Mouse (Mus musculus): ENCODE data around the gene Olfr1258. TPM values are rescaled to one million over a fixed set of nuclear protein-coding genes. Genes with fewer than 3 reads are reported as not detected.
"Not testable (repeated sequence)": the region's sequence is repeated elsewhere in the genome, so short reads cannot be mapped to it uniquely, and the experiment has no call there.

Olfr1258 gene
- not detected in 2 replicates for polyA plus RNA-seq (2015; fragmentation: Nextera tagmentation; extraction: Ambion mirVana)

GRCm38 (mm10) chr2:89927009-89927408, at the start of gene Olfr1258:
Gene Olfr1258 (plus strand): TSS chr2:89927309.
- Histone ChIP-seq H3K4me2 (no peak within 1 kb of the TSS), H3K36me3 (no peaks in the 10 kb centered on the region), H3K9ac (no peak within 1 kb of the TSS), H3K27me3 (no peaks in the 10 kb centered on the region), H3K4me1 (replicated peaks) (no peaks in the 10 kb centered on the region), H3K9me3 (no peaks in the 10 kb centered on the region), H3K27ac (replicated peaks) (no peak within 1 kb of the TSS), H3K4me3 (no peak within 1 kb of the TSS)
- no peak for ATAC-seq (ENCODE audit: low read depth)

- no peak for ATAC-seq (ENCODE audit: low read depth)
- H3K27ac ChIP-seq (replicated peaks) = no peak within 1 kb of the TSS
- H3K36me3 ChIP-seq = no peaks in the 10 kb centered on the region
- 96% methylated on average over 1 of the region's 1 CpGs for WGBS
- no peaks in the 10 kb centered on the region for H3K27me3 ChIP-seq
- no peak within 1 kb of the TSS for H3K9ac ChIP-seq
- H3K4me2 ChIP-seq = no peak within 1 kb of the TSS
- H3K9me3 ChIP-seq = no peaks in the 10 kb centered on the region
- H3K4me3 ChIP-seq = no peak within 1 kb of the TSS
- H3K4me1 ChIP-seq (replicated peaks) = no peaks in the 10 kb centered on the region
Measured at GRCm38 (mm10) chr2:89878137-89878536, 49.0 kb upstream of the Olfr1258 start, which contains the start of gene Olfr1257. Gene Olfr1257 (plus strand): TSS chr2:89878437.

GRCm38 (mm10) chr2:89912616-89913015, 14.5 kb upstream of the Olfr1258 start:
- 92% methylated on average over 9 of the region's 9 CpGs for WGBS
- H3K9me3 ChIP-seq; H3K4me3 ChIP-seq; ATAC-seq (ENCODE audit: low read depth); H3K4me2 ChIP-seq; H3K27me3 ChIP-seq; H3K27ac ChIP-seq (replicated peaks); H3K36me3 ChIP-seq; H3K4me1 ChIP-seq (replicated peaks); H3K9ac ChIP-seq: not testable (repeated sequence)

- Histone ChIP-seq H3K27ac (replicated peaks) (no peak within 1 kb of the TSS), H3K36me3 (no peaks in the 10 kb centered on the region), H3K9me3 (no peaks in the 10 kb centered on the region), H3K27me3 (no peaks in the 10 kb centered on the region), H3K4me2 (no peak within 1 kb of the TSS), H3K4me1 (replicated peaks) (no peaks in the 10 kb centered on the region), H3K4me3 (no peak within 1 kb of the TSS), H3K9ac (no peak within 1 kb of the TSS)
- WGBS = 89% methylated on average over 5 of the region's 5 CpGs
- ATAC-seq (ENCODE audit: low read depth) = no peak
Measured at GRCm38 (mm10) chr2:89948564-89948963, 21.5 kb downstream of the Olfr1258 start, which contains the start of gene Olfr1259. Gene Olfr1259 (minus strand): TSS chr2:89948664.

GRCm38 (mm10) chr2:89974184-89974583, 47.1 kb downstream of the Olfr1258 start, which contains the start of gene Olfr1260:
Gene Olfr1260 (plus strand): TSS chr2:89974340.
- no peak within 1 kb of the TSS for H3K4me2 ChIP-seq
- no peak within 1 kb of the TSS for H3K4me3 ChIP-seq
- no peaks in the 10 kb centered on the region for H3K36me3 ChIP-seq
- no peak within 1 kb of the TSS for H3K27ac ChIP-seq (replicated peaks)
- 51% methylated on average over 2 of the region's 2 CpGs for WGBS
- H3K9ac ChIP-seq = no peak within 1 kb of the TSS
- H3K9me3 ChIP-seq = no peaks in the 10 kb centered on the region
- H3K4me1 ChIP-seq (replicated peaks) = no peaks in the 10 kb centered on the region
- no peaks in the 10 kb centered on the region for H3K27me3 ChIP-seq
- ATAC-seq (ENCODE audit: low read depth) = no peak

- no peak overlapping the region for H3K9ac ChIP-seq
- H3K4me2 ChIP-seq = no peak overlapping the region
- no peaks in the 10 kb centered on the region for H3K36me3 ChIP-seq
- no peaks in the 10 kb centered on the region for H3K4me1 ChIP-seq (replicated peaks)
- H3K27ac ChIP-seq (replicated peaks) = no peak overlapping the region
- no peak overlapping the region for H3K4me3 ChIP-seq
- ATAC-seq (ENCODE audit: low read depth) = no peak
- WGBS = 88% methylated on average over 2 of the region's 2 CpGs
- no peaks in the 10 kb centered on the region for H3K9me3 ChIP-seq
- H3K27me3 ChIP-seq = no peaks in the 10 kb centered on the region
Measured at GRCm38 (mm10) chr2:89977709-89978108, 50.6 kb downstream of the Olfr1258 start.

Other genes with a start within 250 kb of the Olfr1258 start
- not detected in 2 replicates for gene Olfr1252, start 202.3 kb upstream of the Olfr1258 start, polyA plus RNA-seq (2015; fragmentation: Nextera tagmentation; extraction: Ambion mirVana)
- not detected in 2 replicates for gene Olfr1253, start 170.2 kb upstream of the Olfr1258 start, polyA plus RNA-seq (2015; fragmentation: Nextera tagmentation; extraction: Ambion mirVana)
- not detected in 2 replicates for gene Olfr1254, start 133.7 kb upstream of the Olfr1258 start, polyA plus RNA-seq (2015; fragmentation: Nextera tagmentation; extraction: Ambion mirVana)
- gene Olfr1255, start 115.3 kb upstream of the Olfr1258 start, polyA plus RNA-seq (2015; fragmentation: Nextera tagmentation; extraction: Ambion mirVana) = not detected in 2 replicates
- not detected in 2 replicates for gene Olfr1256, start 85.8 kb upstream of the Olfr1258 start, polyA plus RNA-seq (2015; fragmentation: Nextera tagmentation; extraction: Ambion mirVana)
- gene Olfr48, start 79.1 kb upstream of the Olfr1258 start, polyA plus RNA-seq (2015; fragmentation: Nextera tagmentation; extraction: Ambion mirVana) = not detected in 2 replicates
- not detected in 2 replicates for gene Olfr1257, start 48.9 kb upstream of the Olfr1258 start, polyA plus RNA-seq (2015; fragmentation: Nextera tagmentation; extraction: Ambion mirVana)
- gene Olfr1259, start 21.4 kb downstream of the Olfr1258 start, polyA plus RNA-seq (2015; fragmentation: Nextera tagmentation; extraction: Ambion mirVana) = not detected in 2 replicates
- not detected in 2 replicates for gene Olfr1260, start 47.0 kb downstream of the Olfr1258 start, polyA plus RNA-seq (2015; fragmentation: Nextera tagmentation; extraction: Ambion mirVana)
- gene Olfr1261, start 63.9 kb downstream of the Olfr1258 start, polyA plus RNA-seq (2015; fragmentation: Nextera tagmentation; extraction: Ambion mirVana) = not detected in 2 replicates
- gene Olfr1262, start 72.8 kb downstream of the Olfr1258 start, polyA plus RNA-seq (2015; fragmentation: Nextera tagmentation; extraction: Ambion mirVana) = not detected in 2 replicates
- not detected in 2 replicates for gene Olfr1263, start 84.8 kb downstream of the Olfr1258 start, polyA plus RNA-seq (2015; fragmentation: Nextera tagmentation; extraction: Ambion mirVana)
- not detected in 2 replicates for gene Olfr1264, start 98.3 kb downstream of the Olfr1258 start, polyA plus RNA-seq (2015; fragmentation: Nextera tagmentation; extraction: Ambion mirVana)
- gene Olfr1265, start 108.0 kb downstream of the Olfr1258 start, polyA plus RNA-seq (2015; fragmentation: Nextera tagmentation; extraction: Ambion mirVana) = not detected in 2 replicates
- not detected in 2 replicates for gene Olfr140, start 136.3 kb downstream of the Olfr1258 start, polyA plus RNA-seq (2015; fragmentation: Nextera tagmentation; extraction: Ambion mirVana)
- not detected in 2 replicates for gene Olfr1269, start 194.1 kb downstream of the Olfr1258 start, polyA plus RNA-seq (2015; fragmentation: Nextera tagmentation; extraction: Ambion mirVana)
- gene Olfr32, start 215.0 kb downstream of the Olfr1258 start, polyA plus RNA-seq (2015; fragmentation: Nextera tagmentation; extraction: Ambion mirVana) = not detected in 2 replicates
- gene Olfr1270, start 225.8 kb downstream of the Olfr1258 start, polyA plus RNA-seq (2015; fragmentation: Nextera tagmentation; extraction: Ambion mirVana) = not detected in 2 replicates